Mouse (Mus musculus) c-Kit-negative CD71-positive TER-119-positive erythroid progenitor cells, embryonic 14.5 days (primary cell): ENCODE data around the gene Tubgcp3.
A peak's percentile ranks its signal among the peaks of the same experiment; 100 is the strongest.
"Not testable (repeated sequence)": the region's sequence is repeated elsewhere in the genome, so short reads cannot be mapped to it uniquely, and the experiment has no call there.

Experiments
- DNase-seq: peaks from one replicate; pipeline ENCODE4 v3.0.0-alpha.2; 2013; ENCODE audit warnings: low read depth, low spot score

Gene Tubgcp3

DNA sequence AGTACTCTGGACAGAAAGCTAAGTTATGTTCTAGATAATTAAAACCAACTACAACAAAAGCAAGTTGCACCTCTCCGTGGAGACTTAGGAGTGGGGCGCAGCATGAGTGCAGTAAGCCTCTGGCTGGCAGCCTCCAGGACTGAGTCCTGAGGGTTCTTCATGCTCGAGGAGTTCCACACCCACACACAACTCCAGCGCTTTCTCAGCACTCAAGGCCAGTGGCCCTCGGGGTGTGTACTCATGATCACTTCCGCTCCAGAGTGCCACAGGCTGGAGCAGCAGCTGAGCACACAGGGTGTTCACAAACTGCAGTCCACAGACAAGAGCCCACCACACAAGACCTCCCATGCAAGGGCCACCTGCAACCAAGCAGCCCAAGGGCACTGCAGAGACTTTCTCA is 30.5 kb downstream of the Tubgcp3 start:
- no peak for DNase-seq

DNA sequence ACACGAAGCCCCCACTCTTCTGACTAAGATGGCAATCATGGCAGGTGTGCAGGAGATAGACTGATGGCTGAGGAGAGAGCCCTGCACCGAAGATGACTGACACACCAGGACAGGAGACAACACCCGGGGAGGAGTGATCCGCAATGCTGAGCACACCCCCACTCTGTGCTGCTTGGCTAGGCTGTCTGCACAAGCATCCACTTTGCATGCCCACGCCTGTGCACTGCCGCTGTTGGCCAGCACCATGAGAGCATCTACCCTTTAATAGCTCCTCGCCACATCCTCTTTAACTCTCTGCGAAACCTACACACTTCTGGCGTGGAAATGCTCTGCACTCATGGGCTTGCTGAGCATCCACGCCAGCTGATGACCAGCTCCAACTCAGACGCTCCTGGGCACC is 33.6 kb downstream of the Tubgcp3 start:
- DNase-seq = no peak

DNA sequence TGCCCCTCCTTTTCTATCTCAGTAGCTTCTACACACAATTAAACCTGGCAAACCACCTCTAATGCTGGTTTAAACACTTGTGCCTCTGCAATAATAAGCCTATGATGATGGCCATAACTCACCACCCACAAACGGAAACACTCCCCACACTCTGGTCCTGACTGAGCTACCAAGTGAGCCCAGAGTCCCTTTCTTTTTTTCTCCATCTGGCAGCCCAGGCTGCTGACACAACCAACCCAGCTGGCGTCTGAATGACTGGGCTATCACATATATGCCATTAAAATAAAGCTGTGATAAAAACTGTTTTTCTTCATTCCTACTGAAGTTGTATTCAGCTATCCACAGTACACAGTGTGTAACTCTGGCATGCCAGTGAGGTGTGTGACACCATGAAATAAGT is 36.7 kb downstream of the Tubgcp3 start:
- no peak for DNase-seq

DNA sequence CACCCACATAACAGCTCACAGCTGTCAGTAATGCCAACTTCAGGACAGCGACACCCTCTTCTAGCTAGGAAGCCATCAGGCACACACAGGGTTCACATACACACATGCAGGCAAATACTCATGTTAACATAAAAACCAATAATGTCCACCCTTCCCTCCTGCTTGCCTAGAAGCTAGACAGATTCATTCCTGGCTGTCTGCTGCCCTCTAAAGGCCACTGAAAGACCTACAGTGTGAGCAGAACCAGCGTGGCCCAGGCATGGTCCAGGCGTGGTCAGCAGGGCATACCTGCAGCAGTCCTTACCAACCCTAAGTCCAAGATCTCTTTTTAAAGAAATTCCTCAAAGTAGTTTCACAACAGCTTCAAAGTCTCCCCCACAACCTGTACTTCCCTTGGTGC is 43.0 kb downstream of the Tubgcp3 start:
- no peak for DNase-seq

DNA sequence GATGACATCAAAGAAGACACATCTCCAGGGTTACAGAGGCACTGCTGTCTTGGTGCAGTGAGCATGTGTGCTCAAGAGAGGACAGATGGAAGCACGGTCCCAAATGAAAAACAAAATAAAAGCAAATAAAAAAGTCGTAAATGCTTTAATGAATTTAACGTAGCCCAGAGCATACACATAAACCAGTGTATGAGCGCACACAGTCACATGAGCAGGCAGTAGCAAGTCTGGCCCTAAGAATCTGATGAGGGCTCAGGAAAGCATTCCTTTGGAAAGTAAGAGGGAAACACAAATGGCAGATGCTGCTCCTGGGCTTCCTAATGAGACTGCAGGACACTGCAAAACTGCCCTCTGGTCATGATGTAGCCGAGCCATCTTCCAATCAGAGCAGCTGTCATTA is 46.2 kb downstream of the Tubgcp3 start:
- no peak for DNase-seq

DNA sequence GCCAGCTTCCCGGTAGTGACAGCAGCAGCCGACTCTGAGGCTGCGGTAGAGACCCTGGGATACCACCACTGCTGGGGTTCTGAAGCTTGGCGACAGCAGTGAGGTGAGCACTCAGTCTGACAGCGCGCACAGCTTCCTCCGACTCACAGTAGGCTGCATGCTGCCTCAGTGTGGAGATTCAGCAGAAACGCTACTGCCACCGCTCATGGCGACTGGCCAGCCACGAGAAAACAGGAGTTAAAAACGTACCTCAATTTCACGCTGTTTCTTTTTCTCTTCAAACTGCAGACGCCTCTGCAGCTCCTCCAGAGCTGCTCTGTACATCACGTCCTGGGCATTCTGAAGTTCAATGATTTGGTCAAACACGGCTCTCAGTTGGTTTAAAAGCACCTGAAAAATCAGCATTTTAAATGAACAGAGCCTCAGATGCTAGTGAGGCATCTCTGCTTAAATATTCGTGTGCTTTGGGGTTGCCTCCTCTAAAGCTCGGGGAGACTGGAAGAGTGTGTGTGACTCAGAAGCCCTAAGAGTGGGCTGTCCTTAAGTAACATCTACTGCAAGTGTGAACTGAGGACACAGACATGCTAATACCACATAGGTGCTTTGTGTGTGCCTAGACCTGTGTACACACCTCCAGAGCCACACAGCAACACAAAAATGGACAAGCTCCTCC is 50.4 kb downstream of the Tubgcp3 start:
- no peak for DNase-seq

DNA sequence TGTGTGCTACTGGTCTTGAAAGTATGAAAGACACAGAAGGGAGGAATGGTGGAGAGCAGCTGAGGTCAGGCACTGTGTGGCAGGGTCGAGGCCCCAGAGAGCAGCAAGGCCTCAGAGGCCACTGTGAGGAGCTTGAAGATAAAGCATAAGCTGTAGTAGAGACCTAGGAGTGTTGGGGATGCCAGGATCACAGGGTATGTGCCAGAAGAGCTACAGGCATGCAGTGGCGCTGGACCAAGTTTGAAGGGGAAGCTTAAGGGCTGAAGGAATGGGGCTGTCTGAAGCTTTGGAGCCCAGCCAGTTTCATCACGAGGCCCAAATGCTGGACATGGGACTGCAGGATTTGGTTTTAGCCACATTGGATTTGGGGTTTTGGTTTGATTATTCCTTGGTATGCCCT is 54.7 kb downstream of the Tubgcp3 start:
- DNase-seq = not testable (repeated sequence)

DNA sequence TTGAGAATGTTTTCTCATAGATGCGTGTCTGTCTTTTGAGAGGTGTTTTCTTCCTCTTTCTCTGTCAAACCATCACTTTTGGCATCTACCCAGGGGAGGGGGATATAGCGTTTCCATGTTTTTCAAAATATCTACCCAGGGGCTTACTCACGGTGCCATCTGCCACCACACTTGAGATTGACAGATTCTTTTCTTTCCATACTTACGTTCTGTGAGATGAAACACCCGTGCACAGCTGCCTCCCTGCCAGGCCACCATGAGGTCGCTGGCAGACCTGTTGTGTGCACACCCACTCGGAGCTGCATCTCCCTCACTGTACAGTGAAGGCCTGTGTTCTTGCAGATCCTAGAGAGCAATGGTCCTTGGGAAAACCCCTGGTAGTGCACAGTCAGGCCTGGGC is 58.8 kb downstream of the Tubgcp3 start:
- no peak for DNase-seq

DNA sequence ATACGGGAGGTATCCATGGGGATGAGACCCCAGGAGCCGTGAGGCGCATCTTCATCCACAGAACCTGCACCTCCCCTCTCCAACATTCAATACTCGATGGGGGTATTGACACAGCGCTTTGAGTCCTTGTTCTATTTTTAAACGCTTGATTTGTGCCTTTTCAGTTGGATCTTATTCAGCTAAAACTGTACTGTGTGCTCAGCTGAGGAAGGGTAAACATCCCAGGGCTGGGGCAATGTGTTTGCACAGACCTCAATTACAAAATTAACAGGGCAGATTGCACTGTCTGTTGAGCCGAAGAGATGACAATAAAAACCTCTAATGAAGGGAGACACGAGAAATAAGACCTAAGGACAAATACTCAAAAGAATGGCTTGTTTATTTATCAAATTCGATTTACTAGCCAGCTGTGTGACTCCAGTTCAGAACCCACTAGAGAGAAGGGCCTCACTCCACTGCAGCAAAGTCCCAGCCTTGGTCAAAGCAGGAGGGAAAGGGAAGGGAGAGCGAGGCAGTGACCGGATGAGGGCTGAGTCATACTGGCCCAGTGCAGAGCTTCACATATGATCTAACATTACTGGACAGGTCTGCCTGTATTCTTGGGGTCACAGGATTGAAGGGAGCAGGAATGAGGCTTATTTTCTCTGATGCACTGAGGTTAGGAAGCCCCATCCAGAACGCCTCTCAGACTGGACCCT is 62.1 kb downstream of the Tubgcp3 start:
- no peak for DNase-seq

DNA sequence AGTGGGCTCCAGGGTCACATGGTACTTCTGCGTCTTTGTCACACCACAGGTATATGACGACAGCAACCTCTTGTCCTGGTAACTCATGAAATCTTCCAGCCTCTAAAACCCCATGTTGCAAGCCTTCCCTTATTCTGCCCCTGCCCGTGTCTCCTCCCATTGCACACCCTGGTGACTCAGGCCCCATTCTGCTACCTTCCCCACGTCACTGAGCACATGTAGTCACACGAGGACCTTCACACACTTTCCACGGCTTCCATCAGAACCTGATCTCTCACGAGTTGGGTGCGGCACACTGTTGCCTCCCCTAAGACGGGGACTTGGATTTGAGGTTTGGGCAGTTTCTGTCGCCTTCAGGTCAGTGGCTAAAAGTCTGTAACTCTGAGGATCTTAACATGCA is 63.2 kb downstream of the Tubgcp3 start:
- no peak for DNase-seq

DNA sequence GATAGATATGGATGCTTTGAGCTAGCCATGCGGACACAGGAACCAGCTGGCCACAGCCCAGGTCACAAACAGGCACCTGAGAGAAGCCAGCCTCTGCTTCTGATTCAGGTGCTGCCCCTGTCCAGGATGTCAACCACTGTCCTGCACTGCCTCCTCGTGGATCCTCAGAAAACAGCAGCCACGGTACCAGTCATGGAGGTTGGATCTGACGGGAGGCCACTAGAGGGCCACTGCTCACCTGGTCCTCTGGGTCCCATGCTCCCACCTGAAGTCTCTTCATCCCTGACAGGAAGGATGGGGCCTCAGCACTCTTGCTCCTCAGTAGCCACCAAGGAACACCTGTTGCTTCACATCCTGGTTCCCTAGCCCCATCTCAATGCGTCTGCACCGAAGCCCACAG is 64.8 kb downstream of the Tubgcp3 start:
- DNase-seq = peak; percentile 2

DNA sequence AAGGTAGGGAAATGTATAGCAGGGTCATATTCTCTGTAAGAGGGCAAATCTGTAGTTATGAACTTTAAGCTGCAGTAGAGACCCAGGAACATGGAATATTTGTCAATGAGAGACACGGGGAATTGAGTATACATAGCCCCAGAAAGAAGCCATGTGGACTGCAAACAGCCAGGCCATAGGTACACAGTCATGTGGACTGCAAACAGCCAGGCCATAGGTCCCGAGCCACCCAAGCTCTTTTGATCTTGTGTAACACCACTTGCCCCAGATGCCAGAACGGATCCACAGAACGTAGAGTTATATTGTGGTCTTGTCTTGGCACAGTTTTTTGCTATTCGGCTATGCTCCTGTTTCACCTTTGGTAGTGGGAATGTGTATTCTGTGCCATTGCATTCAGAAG is 88.3 kb downstream of the Tubgcp3 start:
- no peak for DNase-seq

DNA sequence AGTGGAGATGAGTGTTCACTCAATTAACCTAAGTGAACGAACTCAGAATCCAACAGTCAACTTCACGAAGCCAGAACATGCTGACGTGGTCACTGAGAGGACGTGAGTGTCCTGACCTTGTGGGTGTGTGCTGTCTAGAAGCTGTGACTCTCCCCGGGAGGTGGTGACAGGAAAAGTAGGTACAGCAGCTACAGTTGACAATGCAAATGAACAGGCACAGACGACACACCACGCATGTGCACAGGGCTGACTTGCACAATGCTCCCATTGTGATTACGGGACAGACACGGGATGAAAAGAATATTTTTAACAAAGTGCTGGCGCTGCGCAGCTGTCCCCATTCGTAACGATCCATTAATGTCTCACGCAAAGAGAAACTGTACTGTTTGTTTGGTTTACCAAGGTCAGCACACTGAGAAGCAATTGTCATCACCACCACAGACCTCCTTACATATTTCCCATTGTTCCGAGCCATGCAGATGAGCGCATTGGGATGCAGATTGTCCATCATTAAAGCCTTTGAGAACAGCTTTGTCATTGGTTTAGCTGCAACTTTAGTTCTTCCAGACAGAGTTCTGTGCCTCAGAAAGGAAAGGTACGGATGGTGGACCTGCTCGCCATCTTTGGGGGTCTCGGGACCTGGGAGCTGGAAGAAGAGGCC is 92.6 kb downstream of the Tubgcp3 start:
- not testable (repeated sequence) for DNase-seq

DNA sequence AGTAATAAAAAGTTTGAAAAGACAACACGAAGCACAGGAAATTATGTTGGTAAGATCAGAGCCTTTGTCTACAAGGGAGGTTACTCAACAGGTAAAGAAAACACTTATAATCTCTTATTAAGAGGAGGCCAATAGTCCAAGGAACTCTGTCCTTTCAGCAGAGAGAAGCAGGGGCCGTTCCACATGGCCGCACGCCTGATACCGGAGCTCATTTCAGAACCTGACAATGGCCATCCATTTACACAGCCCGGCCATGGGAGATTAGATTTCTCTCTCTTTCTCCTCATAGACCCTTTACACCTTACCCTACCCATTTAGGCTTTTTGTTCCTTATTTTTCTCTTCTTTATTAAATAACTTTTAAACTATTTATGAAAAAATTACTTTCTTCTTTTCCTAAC is 95.3 kb downstream of the Tubgcp3 start:
- DNase-seq = no peak

DNA sequence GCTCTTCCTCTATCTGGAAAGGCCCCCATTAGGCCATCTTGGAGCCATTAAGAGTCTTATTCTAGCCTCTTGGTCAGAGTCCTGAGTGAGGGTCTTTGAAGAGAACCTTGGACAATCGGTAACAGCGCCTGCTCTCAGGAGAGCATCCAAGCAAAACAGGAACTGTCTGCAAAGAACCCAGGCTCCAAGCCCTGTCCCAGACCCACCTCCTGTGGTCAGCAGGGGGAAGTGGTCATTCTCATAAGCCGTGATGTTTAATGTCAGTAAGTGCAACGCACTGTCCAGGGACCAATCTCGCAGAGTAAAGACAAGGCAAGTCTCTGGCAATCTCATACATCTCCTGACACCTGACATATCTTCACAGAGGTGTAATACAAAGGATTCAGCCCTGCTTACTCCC is 96.0 kb downstream of the Tubgcp3 start:
- no peak for DNase-seq

DNA sequence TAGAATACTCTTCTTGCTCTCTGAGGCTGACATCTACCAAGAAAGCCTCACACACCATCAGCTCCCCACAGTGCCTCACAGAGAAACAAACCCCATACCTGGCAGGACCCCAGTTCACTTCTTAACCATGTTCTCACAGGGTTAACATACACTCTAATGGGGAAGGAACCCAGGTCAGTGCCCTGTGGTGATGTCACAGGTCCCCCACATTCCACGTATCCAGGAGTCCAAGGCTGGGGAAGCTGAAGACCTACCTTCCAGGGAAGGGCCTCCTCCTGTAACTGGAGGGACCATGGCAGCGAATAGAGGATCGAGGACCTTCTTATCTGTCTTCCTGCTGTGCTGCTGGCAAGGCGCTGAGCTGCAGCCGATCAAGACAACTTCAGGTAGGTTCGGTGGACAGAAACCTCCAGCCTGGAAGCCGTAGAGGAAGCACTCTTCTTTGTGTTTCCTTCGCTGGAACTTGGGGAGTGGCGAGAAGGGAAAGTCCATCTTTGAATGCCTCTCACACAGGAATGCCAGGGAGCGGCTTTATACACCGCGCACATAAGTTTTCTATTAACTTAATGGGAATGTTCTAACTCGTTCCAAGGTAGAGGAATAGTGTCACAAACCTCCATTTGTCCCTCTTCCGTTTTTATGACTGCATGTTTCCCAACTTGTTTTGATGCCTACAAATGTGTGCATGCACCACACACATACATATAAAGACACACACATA is 99.1 kb downstream of the Tubgcp3 start, which contains the start of gene Spaca7:
Gene Spaca7 (plus strand): TSS at position 216 of the 721 bp plus-strand sequence.
- no peak for DNase-seq

DNA sequence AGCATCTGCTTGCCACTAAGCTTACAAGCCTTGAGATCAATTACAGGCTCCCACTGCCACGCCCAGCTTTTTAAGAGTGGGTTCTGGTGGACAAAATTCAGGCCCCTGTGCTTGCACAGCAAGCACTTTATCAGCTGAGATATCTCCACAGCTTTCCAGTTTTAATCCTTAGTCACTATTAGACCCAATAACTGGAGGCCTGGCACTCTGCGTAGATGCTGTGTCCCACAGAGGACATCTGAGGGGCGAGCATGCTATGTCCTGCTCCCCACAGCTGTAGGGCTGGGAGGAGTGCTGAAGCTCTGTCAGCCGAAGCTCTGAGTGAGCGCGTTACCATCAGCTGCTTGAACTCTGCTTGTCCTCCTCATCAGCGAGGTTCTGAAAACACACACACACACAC is 105.5 kb downstream of the Tubgcp3 start:
- DNase-seq = no peak

DNA sequence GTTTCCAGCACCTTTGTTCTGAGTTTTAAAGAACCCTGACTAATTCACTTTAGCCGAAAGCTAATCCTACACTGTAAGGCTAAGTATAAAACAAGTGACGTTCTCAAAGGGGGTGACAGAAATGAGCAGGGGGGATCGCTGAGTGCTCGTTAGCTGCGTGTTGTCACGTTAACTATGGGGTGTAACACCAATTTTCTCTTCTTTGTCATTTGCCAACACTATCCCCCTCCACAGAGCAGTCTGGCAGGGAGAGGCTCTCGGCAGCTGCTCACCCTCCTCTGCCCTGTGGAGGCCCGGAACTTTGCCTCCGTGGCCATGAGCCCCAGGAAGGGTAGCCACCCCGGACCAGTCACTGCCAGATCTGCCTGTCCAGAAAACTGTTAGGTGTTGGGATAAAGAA is 106.6 kb downstream of the Tubgcp3 start:
- no peak for DNase-seq

DNA sequence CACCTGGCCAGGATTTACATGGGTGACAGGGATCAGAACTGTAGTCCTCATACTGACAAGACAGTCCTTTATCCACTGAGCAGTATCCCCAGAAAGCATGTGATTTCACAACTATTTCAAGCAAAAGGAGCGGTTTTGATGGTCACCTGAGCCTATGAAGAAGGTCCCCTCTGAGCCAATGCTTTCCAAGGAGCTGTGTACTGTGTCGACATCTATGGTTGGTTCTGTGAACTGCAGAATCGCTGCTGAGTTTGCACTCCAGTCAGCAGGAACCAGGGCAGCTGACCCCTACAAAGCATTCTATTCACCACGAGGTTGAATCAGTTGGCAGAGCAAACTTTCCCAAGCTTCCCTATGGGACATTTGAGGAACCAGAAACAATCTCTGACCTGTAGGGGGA is 107.7 kb downstream of the Tubgcp3 start:
- DNase-seq = no peak
